Mouse (Mus musculus): Measurements from ENCODE around the gene Aldh1a1.

DNA sequence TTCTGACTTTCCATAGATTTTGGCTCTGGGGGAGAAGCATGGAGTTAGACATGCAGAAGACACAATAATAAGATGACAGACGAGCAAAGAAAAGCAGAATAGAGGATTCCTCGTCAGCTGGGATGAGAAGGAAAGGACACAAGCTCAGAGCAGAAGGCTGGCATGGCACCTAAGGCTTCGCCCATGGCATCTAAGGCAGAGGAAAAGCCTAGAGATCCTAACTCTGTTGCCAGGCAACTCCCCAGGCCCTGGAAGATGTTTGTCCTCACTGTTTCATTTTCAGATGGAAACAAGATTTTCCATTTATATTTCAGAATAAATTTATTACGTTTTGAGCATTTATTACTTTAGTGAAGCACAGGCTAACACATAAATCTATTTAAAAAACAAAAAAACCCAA is 48.5 kb downstream of the Aldh1a1 start:
- TF ChIP-seq POLR2A (IDR thresholded peaks at IDR 0.05; ENCODE audit: borderline replicate concordance, extremely low read depth, low read depth, low read length) (no peak), CTCF (IDR thresholded peaks at IDR 0.05; ENCODE audit: insufficient read depth, low read length) (no peak)
